Mouse (Mus musculus): ENCODE measurements around the gene Ffar4. TPM values are rescaled to one million over a fixed set of nuclear protein-coding genes. Genes with fewer than 3 reads are reported as not detected.

Ffar4 gene
- polyA plus RNA-seq, 1 experiment from 2014 or later, result not detected

- WGBS, result 90% methylated on average over 7 of the region's 7 CpGs
- ATAC-seq (replicated peaks; ENCODE audit: low FRiP score) (no peak), DNase-seq (ENCODE audit: low spot score) (no peak)
- Histone ChIP-seq H3K9ac (ENCODE audit: low read length) (no peak overlapping the region), H3K4me2 (ENCODE audit: low read depth, low read length, severe bottlenecking) (no peak overlapping the region), H3K4me1 (replicated peaks; ENCODE audit: control insufficient read depth, insufficient read depth, low read length) (no peaks in the 10 kb centered on the region), H3K9me3 (ENCODE audit: control insufficient read depth, low read length) (no peaks in the 10 kb centered on the region), H3K36me3 (ENCODE audit: control insufficient read depth, insufficient read depth, low read length) (no peaks in the 10 kb centered on the region), H3K4me3 (ENCODE audit: low read depth, low read length) (no peak overlapping the region), H3K27ac (ENCODE audit: low read depth, low read length) (no peak overlapping the region), H3K27me3 (ENCODE audit: control insufficient read depth, insufficient read depth, low read length) (no peaks in the 10 kb centered on the region)
Measured at GRCm38 (mm10) chr19:38114834-38115491, 18.1 kb downstream of the Ffar4 start.

GRCm38 (mm10) chr19:38120123-38120760 is 23.4 kb downstream of the Ffar4 start:
- Histone ChIP-seq H3K4me2 (ENCODE audit: low read depth, low read length, severe bottlenecking) (no peak overlapping the region), H3K27ac (ENCODE audit: low read depth, low read length) (no peak overlapping the region), H3K27me3 (ENCODE audit: control insufficient read depth, insufficient read depth, low read length) (peaks cover 23% of the 10 kb centered on the region), H3K9ac (ENCODE audit: low read length) (no peak overlapping the region), H3K36me3 (ENCODE audit: control insufficient read depth, insufficient read depth, low read length) (no peaks in the 10 kb centered on the region), H3K4me3 (ENCODE audit: low read depth, low read length) (no peak overlapping the region), H3K9me3 (ENCODE audit: control insufficient read depth, low read length) (no peaks in the 10 kb centered on the region), H3K4me1 (replicated peaks; ENCODE audit: control insufficient read depth, insufficient read depth, low read length) (no peaks in the 10 kb centered on the region)
- ATAC-seq (replicated peaks; ENCODE audit: low FRiP score) (no peak), DNase-seq (ENCODE audit: low spot score) (no peak)
- 89% methylated on average over 5 of the region's 5 CpGs for WGBS

- no peak for ATAC-seq (replicated peaks; ENCODE audit: low FRiP score)
- DNase-seq (ENCODE audit: low spot score), result no peak
- Histone ChIP-seq H3K27me3 (ENCODE audit: control insufficient read depth, insufficient read depth, low read length) (peaks cover 23% of the 10 kb centered on the region), H3K27ac (ENCODE audit: low read depth, low read length) (no peak overlapping the region), H3K36me3 (ENCODE audit: control insufficient read depth, insufficient read depth, low read length) (no peaks in the 10 kb centered on the region), H3K9ac (ENCODE audit: low read length) (no peak overlapping the region), H3K4me1 (replicated peaks; ENCODE audit: control insufficient read depth, insufficient read depth, low read length) (no peaks in the 10 kb centered on the region), H3K4me3 (ENCODE audit: low read depth, low read length) (peak overlapping the region; percentile 59), H3K9me3 (ENCODE audit: control insufficient read depth, low read length) (no peaks in the 10 kb centered on the region), H3K4me2 (ENCODE audit: low read depth, low read length, severe bottlenecking) (peak overlapping the region; percentile 96)
- 31% methylated on average over 9 of the region's 9 CpGs for WGBS
Measured at GRCm38 (mm10) chr19:38123921-38124320, 27.1 kb downstream of the Ffar4 start.

- Histone ChIP-seq H3K9me3 (ENCODE audit: control insufficient read depth, low read length) (no peaks in the 10 kb centered on the region), H3K9ac (ENCODE audit: low read length) (peak overlapping the region; percentile 60), H3K4me1 (replicated peaks; ENCODE audit: control insufficient read depth, insufficient read depth, low read length) (no peaks in the 10 kb centered on the region), H3K4me2 (ENCODE audit: low read depth, low read length, severe bottlenecking) (peak overlapping the region; percentile 96), H3K4me3 (ENCODE audit: low read depth, low read length) (peak overlapping the region; percentile 59), H3K27me3 (ENCODE audit: control insufficient read depth, insufficient read depth, low read length) (peaks cover 23% of the 10 kb centered on the region), H3K36me3 (ENCODE audit: control insufficient read depth, insufficient read depth, low read length) (no peaks in the 10 kb centered on the region), H3K27ac (ENCODE audit: low read depth, low read length) (no peak overlapping the region)
- WGBS, result 1% methylated on average over 53 of the region's 77 CpGs
- ATAC-seq (replicated peaks; ENCODE audit: low FRiP score), result peak; percentile 58; the same call in 1 of the 2 replicates
- DNase-seq (ENCODE audit: low spot score), result peak; percentile 73
Measured at GRCm38 (mm10) chr19:38124401-38125218, 27.7 kb downstream of the Ffar4 start.

- no peak for DNase-seq (ENCODE audit: low spot score)
- Histone ChIP-seq H3K27me3 (ENCODE audit: control insufficient read depth, insufficient read depth, low read length) (peaks cover 23% of the 10 kb centered on the region), H3K4me2 (ENCODE audit: low read depth, low read length, severe bottlenecking) (peak within 1 kb of the TSS; percentile 96), H3K4me1 (replicated peaks; ENCODE audit: control insufficient read depth, insufficient read depth, low read length) (no peaks in the 10 kb centered on the region), H3K27ac (ENCODE audit: low read depth, low read length) (no peak within 1 kb of the TSS), H3K4me3 (ENCODE audit: low read depth, low read length) (peak within 1 kb of the TSS; percentile 59), H3K9me3 (ENCODE audit: control insufficient read depth, low read length) (no peaks in the 10 kb centered on the region), H3K36me3 (ENCODE audit: control insufficient read depth, insufficient read depth, low read length) (no peaks in the 10 kb centered on the region), H3K9ac (ENCODE audit: low read length) (peak within 1 kb of the TSS; percentile 60)
- WGBS, result 71% methylated on average over 6 of the region's 6 CpGs
- ATAC-seq (replicated peaks; ENCODE audit: low FRiP score), result no peak
Measured at GRCm38 (mm10) chr19:38125219-38125610, 28.3 kb downstream of the Ffar4 start, which contains the start of gene Rbp4. Gene Rbp4 (minus strand): TSS chr19:38125281.

GRCm38 (mm10) chr19:38126656-38127055 is 29.8 kb downstream of the Ffar4 start:
- Histone ChIP-seq H3K4me1 (replicated peaks; ENCODE audit: control insufficient read depth, insufficient read depth, low read length) (no peaks in the 10 kb centered on the region), H3K36me3 (ENCODE audit: control insufficient read depth, insufficient read depth, low read length) (no peaks in the 10 kb centered on the region), H3K4me3 (ENCODE audit: low read depth, low read length) (no peak overlapping the region), H3K9me3 (ENCODE audit: control insufficient read depth, low read length) (no peaks in the 10 kb centered on the region), H3K4me2 (ENCODE audit: low read depth, low read length, severe bottlenecking) (no peak overlapping the region), H3K9ac (ENCODE audit: low read length) (no peak overlapping the region), H3K27ac (ENCODE audit: low read depth, low read length) (no peak overlapping the region), H3K27me3 (ENCODE audit: control insufficient read depth, insufficient read depth, low read length) (peaks cover 23% of the 10 kb centered on the region)
- DNase-seq (ENCODE audit: low spot score) (no peak), ATAC-seq (replicated peaks; ENCODE audit: low FRiP score) (no peak)
- WGBS, result 72% methylated on average over 8 of the region's 8 CpGs

- H3K27ac ChIP-seq (ENCODE audit: low read depth, low read length), result no peak within 1 kb of the TSS
- 82% methylated on average over 6 of the region's 6 CpGs for WGBS
- no peak within 1 kb of the TSS for H3K4me3 ChIP-seq (ENCODE audit: low read depth, low read length)
- DNase-seq (ENCODE audit: low spot score) (no peak), ATAC-seq (replicated peaks; ENCODE audit: low FRiP score) (no peak)
- no peak within 1 kb of the TSS for H3K9ac ChIP-seq (ENCODE audit: low read length)
- no peaks in the 10 kb centered on the region for H3K9me3 ChIP-seq (ENCODE audit: control insufficient read depth, low read length)
- H3K4me1 ChIP-seq (replicated peaks; ENCODE audit: control insufficient read depth, insufficient read depth, low read length), result no peaks in the 10 kb centered on the region
- no peaks in the 10 kb centered on the region for H3K36me3 ChIP-seq (ENCODE audit: control insufficient read depth, insufficient read depth, low read length)
- no peaks in the 10 kb centered on the region for H3K27me3 ChIP-seq (ENCODE audit: control insufficient read depth, insufficient read depth, low read length)
- no peak within 1 kb of the TSS for H3K4me2 ChIP-seq (ENCODE audit: low read depth, low read length, severe bottlenecking)
Measured at GRCm38 (mm10) chr19:38132481-38132880, 35.6 kb downstream of the Ffar4 start, which contains the start of gene Pde6c. Gene Pde6c (plus strand): TSS chr19:38132781.

- no peak for DNase-seq (ENCODE audit: low spot score)
- H3K27ac ChIP-seq (ENCODE audit: low read depth, low read length), result no peak overlapping the region
- H3K4me3 ChIP-seq (ENCODE audit: low read depth, low read length), result no peak overlapping the region
- H3K9ac ChIP-seq (ENCODE audit: low read length), result no peak overlapping the region
- H3K9me3 ChIP-seq (ENCODE audit: control insufficient read depth, low read length), result no peaks in the 10 kb centered on the region
- H3K27me3 ChIP-seq (ENCODE audit: control insufficient read depth, insufficient read depth, low read length), result no peaks in the 10 kb centered on the region
- H3K36me3 ChIP-seq (ENCODE audit: control insufficient read depth, insufficient read depth, low read length), result no peaks in the 10 kb centered on the region
- no peak overlapping the region for H3K4me2 ChIP-seq (ENCODE audit: low read depth, low read length, severe bottlenecking)
- no peaks in the 10 kb centered on the region for H3K4me1 ChIP-seq (replicated peaks; ENCODE audit: control insufficient read depth, insufficient read depth, low read length)
- WGBS, result 73% methylated on average over 11 of the region's 11 CpGs
- ATAC-seq (replicated peaks; ENCODE audit: low FRiP score), result no peak
Measured at GRCm38 (mm10) chr19:38133986-38134385, 37.1 kb downstream of the Ffar4 start.

All from forebrain, embryonic 11.5 days (tissue).